Mouse (Mus musculus): Measurements from ENCODE around the gene Cttnbp2.

The Cttnbp2 gene

DNA sequence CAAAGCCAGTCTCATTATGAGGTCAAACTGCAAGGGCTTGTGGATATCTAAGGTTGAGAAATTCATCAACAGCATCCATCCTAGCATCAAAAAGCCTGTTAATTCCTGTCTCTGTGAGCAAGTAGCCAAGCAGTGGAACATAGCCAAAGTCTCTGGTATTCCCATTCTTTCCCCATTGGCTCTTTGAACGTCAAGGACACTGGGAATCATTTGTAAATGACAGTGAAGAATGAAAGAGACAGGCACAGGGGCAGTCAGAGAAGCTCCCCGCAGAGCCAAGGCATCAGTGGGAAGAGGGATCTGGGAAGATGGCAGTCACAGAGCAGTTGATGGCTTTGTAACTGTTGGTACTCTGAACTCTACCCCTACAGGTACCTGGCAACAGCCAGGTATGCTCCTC, 46.9 kb downstream of the Cttnbp2 start:
- peak; percentile 11 to 18 for DNase-seq

DNA sequence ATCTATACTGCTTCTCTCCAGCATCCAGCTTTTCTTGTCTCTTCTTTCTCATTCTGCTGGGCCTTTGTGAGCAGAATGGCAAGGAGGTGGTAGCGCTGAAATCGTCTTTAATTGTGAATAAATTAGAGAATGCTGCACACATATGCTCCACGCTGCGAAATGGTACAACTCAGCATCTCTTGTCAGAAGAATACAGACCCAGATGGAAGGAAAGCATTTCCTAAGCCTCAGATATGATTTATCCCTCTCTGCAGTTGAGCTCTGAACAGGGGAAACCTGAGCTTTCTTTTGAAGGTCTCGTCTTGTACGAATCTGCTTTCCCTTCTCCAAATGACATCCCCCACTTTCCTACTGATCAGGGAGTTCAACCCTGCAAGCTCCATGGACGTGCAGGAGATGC, 48.4 kb downstream of the Cttnbp2 start:
- DNase-seq, result no peak

DNA sequence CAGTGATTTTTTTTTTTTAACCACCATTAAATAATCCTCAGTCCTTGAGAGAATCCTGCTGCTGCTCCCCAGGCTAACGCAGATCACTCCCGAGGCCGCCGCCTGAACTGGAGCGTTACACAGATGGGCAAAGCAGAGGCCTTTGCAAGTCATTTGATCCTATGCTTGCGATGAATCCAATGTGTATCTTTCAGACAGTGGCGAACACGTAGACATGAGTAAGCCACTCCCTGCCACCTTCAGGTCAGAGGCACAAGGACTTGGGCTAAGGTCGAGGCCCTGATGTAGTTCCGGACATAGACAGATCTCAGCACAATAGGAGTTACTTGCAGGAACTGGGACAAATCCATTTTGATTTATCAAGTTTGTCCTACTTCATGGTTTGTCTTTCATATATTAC, 49.0 kb downstream of the Cttnbp2 start:
- no peak for DNase-seq

DNA sequence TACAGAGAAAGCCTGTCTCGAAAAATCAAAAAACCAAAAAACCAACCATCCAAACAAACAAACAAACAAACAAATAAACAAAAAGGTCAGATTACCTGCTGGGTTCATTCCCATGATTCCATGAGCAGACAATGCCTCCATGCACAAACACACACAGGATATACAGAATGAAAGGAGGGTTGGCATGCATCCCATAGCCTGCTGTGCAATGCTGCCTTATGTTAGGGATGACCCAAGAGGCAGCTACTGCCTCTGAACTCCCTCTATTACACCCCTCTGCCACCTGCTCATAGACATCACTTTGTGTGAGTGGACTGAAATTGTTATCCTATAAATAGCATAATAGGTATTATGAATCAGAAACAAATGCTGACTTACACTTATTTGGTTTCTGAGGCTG, 55.0 kb downstream of the Cttnbp2 start:
- peak; percentile 66 to 70 for DNase-seq

DNA sequence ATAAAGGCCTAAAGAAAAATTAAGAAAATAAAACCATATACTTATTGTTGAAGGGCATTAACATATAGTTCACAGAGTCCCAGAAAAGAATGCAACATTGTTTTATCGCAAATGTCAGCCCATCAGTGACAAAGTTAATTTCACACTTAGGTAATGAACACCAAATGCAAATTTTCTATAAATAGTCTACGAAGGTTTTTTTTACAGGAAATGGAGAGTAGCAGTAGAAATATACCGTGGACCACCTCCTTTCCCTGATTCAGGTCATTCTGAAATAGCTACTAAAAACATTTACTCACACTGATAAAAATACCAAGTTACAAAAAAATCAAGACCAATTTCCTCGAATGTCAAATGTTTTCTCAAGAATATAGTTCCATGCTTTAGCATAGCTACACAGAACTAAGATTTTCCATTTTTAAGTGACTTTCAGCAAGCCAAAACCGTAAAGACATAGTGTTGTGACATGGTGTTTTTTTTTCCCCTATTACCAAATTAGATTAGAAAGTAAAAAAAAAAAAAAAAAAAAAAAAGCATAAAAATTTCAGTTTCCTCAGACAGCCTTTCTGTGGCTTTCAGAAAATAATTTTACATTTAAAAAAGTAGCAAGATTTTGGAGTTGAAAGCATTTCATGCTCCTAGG, 64.0 kb downstream of the Cttnbp2 start:
- DNase-seq, result no peak

DNA sequence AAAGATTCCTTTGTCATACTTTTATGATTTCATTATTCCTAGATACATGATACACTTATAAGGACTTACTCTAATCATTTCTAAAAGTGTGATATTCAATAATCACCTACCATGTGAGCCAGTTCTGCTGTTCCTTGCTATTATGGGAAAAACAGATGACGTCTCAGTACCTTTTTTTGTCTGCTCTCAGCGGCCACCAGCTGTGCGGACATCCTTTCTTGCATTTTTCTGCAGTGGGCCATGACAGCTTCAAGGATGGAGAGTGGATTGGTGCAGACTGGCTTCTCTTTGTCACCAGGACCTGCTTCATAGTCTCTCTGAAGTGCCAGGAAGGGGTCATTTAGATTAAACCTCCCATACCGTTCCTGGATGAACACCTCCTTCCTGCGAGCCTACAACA, 66.6 kb downstream of the Cttnbp2 start:
- DNase-seq, result no peak

DNA sequence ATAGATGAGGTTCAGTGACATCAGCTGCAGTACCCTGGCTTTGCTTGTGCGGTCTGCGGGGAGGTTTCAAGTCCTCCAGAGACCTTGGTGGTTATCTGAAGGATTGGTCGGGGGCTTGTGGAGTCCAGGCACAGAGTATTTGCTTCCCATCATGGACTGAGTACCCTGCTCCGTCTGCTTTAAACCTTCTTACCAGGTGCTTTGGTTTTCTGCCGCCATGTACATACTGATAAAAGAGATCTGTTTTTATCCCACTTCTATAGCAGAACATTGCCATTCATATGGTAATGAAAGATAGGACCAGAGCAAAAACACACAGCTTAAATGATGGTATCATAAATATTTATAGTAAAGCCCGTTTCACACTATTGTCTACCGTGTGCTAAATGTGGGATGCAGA, 67.7 kb downstream of the Cttnbp2 start:
- DNase-seq, result peak in 1 of 2 experiments; percentile 10

DNA sequence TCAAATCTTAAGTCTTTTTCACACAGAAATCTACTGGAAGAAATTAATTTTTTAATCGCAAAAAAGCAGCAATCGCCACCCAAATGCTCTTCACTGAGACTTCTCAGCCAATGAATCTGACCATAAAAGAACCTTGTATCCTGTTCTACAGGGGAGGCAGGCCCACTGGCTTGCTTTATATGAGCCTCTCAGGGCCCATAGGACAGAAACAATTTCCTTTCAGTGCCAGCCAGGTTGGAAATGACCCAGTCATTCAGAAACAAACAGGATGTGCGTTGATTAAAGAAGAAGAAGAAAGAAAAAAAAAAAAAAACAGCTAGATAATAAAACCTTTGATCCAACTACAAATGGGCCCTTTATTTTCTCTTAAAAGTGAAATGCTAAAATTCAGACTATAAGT, 68.3 kb downstream of the Cttnbp2 start:
- peak; percentile 29 to 60 for DNase-seq

DNA sequence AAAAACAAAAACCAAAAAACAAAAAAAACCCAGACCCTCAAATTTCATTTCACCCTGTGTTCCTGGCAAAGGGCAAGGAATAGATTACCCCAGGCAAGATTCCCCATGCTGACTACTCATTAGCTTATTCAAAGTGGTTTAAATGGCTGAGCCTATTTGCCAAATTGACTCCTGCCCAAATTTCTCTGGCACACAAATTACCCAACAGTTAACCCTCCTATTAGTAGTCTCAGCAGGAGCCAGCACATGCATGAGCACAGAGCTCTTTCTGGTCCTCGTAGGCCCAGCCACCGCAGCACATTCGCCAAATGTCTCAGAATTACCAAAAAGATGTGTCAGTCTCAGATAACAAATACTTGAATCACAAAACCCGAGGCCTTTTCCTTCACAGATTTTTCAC, 68.9 kb downstream of the Cttnbp2 start:
- peak; percentile 89 to 93 for DNase-seq

DNA sequence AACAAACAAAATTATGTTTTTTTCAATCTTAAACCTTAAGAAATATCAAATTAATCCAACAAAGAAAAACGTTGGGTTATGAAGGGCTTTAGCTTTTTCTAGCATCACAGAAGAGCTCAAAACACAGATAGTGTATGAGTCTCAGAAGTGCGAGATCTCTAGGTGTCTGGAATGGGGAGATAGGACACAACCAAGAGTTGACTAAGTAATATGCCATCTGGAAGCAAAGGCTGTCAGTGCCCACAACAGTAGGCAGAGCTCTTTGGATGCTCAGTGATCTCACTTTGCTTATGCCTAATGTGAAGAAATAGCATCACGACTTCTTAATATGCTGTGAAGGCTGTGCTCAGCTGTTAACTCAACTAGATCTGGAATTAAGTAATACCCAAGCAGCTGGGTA, 72.3 kb downstream of the Cttnbp2 start:
- peak in 1 of 2 experiments; percentile 6 for DNase-seq

DNA sequence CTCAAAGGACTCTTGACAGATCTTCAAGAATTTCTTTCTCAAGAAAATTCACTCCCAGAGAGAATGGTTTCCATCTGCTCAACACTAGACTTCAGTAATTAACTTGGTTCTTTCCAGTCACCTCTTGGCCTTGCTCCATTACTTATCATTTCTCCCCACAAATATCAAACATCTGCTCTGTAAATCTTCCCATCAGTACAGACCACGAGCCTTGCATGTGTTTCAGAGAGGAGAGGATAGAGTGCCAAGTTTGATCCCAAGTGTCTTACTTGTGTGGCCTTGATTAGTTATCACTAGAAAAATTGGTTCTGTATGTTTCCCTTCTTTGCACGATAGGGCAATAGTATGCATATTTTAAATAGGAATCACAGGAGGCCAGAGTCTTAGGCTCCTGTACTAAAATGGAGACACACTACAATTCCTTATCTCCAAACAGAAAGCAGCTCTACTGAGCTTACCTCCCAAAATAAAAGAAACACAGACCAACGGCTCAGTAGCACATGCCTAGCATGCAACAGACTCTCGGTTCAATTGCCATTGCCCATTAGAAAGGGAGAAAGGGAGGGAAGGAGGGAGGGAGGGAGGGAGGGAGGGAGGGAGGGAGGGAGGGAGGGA, 73.6 kb downstream of the Cttnbp2 start:
- peak in 1 of 2 experiments; percentile 10 for DNase-seq

DNA sequence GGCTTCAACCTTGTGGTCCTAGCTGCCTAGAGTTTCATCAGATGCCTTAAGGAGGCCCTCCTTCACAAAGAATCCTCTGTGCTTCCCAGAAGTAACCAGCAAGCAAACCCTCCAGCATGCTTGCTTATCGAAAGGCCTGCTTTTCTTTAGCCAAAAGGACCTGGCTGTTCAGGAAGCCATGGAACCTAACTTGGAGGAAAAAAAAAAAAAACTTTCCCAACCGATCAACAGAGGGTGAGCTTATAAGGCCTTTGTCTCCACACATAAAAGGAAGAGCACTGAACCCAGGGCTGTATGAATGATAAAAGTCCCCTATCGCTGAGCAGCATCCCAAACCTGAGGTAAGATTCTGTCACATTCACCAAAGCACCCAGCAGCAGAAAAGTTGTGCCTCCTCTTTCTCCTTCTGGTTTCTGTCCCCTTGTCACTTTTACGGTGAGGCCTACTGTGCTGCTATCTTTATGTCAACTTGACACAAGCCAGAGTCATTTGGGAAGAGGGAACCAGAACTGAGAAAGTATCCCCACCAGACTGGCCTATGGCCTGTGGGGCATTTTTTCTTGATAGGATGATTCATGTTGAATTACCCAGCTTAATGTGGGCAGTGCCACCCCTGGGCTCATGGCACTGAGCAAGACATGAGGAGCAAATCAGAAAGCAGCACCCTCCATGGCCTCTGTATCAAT, 78.4 kb downstream of the Cttnbp2 start:
- DNase-seq, result no peak

DNA sequence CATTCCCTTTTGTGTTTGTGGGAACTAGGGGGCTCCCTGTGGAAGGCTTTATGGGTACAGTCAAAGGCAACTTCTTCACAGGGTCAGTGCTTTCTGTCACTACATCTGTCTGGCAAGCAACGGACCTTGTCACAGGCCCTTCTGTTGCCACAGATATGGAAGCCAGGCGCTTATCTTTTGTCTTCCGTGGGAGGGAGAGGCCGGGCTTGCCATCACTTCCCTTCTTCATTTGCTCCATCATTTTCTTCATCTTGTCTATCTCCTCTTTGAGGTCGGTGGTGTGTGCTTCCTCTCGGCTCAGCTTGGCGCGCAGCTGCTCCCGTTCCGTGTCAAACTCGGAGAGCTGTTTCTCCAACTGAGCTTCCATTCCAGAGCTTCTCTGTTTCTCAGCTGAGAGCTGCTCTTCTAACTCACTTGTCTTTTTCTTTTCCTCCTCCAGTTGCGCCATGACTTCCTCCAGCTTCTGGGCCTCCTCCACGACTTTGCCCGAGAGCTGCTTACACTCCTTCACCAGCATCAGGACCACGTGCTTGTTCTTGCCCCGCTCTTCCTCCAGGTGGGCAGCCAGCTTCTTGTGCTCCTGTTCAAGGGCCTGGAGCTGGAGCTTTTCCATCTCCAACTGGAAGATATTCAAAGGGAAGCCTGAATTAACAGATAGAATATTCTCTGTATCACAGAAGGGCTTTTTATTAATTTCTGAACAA, 79.7 kb downstream of the Cttnbp2 start:
- peak in 1 of 2 experiments; percentile 13 for DNase-seq

DNA sequence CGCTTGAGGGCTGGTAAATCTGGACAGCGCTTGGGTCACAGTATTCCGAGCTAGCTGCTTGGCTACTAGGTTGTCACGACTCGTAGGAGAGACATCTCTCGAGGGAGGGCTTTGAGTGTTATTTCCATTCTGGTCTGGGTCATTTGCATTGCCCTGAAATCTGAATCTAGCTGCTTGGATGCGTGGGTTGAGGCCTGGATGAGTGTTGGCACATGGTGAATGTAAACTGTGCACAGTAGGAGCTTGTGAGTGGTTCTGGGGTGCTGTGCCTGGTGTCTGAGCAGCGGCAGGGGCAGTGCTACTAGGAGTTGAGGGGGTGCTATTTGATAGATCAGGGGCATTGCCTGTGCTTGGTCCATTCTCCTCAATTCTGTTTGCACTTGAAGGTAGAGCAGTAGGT, 80.3 kb downstream of the Cttnbp2 start:
- no peak for DNase-seq

DNA sequence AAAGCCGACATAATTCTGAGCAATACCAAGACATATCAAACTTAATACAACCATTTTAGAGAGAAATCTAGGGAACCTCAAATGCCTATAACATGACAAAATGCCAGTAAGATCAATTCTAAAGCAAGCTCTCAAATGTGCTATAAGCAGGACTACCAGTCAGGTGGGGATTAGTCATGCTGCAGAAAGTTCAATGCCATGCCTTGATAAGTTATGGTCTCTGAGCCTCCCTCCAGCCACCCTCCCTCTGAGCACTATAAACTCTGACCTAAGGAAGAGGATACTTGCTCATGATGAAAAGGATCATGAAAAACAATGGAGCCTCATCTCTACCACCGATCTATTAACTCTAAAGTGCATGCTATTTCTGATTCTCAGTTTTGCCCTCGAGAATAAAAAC, 82.3 kb downstream of the Cttnbp2 start:
- no peak for DNase-seq

DNA sequence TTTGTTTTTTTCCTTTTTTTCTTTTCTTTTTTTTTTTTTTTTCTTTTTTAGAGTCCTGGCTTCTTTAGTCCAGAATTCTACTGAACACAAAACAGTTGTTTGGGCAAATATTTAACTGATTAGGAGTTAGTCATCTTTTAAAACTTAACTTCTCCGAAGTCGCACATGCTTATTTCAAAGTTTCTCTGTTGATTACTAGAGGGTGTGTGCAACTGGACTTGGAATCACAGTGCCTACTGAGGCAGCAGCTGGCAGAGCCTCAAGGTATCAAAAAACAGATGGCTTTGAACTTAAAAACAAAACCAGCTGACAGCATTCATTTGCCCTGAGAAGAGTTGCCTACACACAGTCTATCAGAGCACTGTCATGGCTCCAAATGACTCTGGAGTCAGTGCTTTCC, 82.8 kb downstream of the Cttnbp2 start:
- DNase-seq, result no peak

DNA sequence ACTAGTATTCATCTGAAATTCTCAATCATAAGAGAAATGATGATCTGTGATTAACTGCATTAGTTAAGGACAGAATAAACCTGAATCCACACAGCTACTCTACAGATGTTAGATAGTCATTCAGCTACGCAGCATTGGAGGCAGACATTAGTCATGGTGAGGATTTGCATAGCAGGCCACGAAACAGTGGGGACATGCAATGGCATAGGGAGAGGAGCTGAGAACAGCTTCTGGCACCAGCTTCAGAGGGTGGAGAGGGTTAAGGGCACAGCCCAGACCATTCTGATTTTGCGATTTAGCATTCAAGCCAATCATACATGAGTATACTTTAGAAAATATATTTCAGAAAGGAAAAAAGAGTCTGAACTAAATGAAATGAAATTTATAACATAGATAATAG, 84.6 kb downstream of the Cttnbp2 start:
- no peak for DNase-seq

DNA sequence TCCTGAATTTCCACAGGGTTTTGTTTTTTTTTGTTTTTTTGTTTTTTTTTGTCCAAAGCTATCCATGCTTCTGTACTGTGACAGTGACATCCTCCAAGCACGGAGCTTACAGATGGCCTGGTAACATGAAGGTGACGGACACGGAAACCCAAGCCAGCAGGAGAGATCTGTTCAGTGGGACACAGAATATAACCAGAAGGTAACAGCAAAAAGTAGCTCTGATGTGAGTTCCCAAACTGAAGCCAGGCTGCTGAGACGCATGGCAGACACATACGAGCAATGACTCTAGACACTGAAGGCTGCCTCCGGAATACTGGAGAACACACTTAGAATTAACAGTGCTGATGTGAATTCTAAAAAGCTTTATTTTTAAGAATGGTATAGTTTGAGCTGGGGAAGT, 89.8 kb downstream of the Cttnbp2 start:
- peak in 1 of 2 experiments; percentile 20 for DNase-seq

DNA sequence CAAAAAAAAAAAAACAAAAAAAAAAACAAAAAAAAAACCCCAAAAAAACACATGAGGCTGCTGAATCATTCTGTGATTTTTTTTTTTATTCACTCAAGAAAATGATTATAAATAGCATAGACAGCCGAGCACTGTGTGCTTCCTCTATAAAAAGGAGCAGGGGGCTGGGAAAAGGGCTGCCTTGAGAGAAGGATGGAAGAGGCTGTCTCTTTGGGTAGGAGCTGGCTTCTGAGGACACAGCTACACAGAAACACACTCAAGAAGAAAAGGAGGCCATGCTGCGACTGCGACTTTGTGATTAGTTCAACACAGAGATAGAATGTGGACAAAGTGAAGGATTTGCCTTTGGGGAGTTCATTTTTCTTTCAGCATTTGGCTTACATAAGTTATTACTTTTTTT, 90.3 kb downstream of the Cttnbp2 start:
- DNase-seq, result no peak

DNA sequence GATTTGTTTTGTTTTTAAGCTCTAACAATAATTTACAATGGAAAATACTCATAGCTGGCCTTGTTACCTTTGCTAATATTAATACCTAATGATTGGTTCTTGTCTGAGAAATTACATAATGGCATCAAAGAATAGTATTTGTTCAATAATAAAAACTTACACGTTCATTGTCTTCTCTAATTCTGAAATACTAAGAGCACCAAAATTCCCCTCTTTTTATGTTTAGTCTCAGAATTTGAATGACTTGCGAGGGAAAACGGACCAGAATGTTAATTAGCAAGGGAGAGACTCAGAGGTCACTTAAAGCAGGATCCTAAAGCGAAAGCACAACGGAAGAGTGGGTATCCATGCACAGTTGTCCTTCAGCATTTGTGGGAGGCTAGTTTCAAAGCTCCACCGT, 91.5 kb downstream of the Cttnbp2 start:
- no peak for DNase-seq

DNA sequence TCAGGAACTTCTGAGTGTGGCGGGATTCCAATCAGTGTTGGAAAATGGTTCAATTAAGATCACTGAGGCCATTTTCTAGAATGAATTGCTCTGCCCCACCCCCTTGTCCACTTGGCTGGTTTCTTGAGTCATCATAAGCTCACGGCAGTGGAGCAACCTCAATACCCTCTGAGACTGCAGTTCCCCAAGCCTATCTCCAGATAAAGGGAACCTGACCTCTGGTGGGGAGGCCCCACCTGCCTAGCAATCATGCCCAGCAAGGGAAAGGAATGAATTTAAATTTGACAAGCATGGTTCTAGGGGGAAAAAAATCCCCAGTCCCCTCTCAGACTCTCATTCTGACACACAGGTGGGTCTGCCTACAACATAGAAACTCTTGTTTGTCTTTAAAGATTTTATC, 93.1 kb downstream of the Cttnbp2 start:
- no peak for DNase-seq

DNA sequence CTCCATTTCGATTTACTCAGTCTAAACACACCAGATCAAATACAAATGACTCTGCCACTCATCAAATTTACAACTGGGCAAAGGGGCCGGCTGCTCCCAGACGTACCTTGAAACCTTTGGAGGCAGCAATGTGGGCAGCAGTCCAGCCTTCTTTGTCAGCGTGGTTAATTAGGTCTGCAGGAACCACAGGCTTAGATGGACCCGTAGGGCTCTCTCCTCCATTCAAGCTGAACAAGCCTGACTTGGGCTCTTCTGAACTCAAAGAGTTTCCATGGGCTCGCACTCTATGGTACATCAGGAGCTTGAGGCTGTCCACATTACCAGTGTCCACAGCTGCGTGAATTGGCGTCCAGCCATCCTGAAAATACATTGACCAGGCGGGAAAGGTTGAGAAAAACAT, 94.0 kb downstream of the Cttnbp2 start:
- DNase-seq, result peak; percentile 74 to 81

DNA sequence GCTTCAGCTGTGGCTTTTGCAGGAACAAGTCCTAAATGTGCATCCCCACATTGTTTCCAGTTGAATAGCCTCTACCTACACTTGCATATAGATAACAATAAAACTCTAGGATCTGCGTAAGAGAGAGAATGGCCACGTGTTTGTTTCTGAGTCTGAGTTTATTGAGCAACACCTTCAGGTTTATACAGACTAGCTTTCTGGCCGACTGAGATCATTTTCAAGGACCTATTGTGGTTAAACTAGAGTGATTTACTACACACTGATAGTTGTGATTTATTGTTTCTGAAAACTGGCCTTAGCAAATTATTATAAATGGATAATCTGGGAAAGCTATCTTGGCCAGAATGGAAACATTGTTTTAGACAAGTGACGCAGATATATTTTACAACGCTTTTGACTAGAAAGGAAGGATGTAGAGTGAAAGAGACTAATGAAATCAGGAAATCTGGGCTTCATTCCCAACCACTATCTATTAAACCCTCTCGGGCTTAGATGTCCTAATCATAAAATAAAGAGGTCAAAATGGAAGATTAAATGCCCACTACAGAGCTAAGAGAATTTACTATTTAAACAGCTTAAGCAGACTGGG, 96.7 kb downstream of the Cttnbp2 start:
- no peak for DNase-seq
